Mouse (Mus musculus): Measurements from ENCODE around the gene Rpusd3. TPM values are rescaled to one million over a fixed set of nuclear protein-coding genes. Genes with fewer than 3 reads are reported as not detected.

The Rpusd3 gene
- polyA plus RNA-seq, 1 experiment = 27.6 TPM

- no peak for DNase-seq (ENCODE audit: low read depth)
- TF ChIP-seq POLR2A (IDR thresholded peaks at IDR 0.05; ENCODE audit: borderline replicate concordance, extremely low read depth, insufficient read depth, insufficient read length, poor library complexity, severe bottlenecking) = no peak
- no peak for TF ChIP-seq CTCF (IDR thresholded peaks at IDR 0.05; ENCODE audit: borderline replicate concordance, extremely low read depth, insufficient read depth, insufficient read length)
Observed at GRCm38 (mm10) chr6:113385160-113385714, 33.9 kb downstream of the Rpusd3 start.

GRCm38 (mm10) chr6:113384351-113384927, 34.7 kb downstream of the Rpusd3 start:
- peak; percentile 64 for DNase-seq (ENCODE audit: low read depth)
- TF ChIP-seq POLR2A (IDR thresholded peaks at IDR 0.05; ENCODE audit: borderline replicate concordance, extremely low read depth, insufficient read depth, insufficient read length, poor library complexity, severe bottlenecking) = no peak
- TF ChIP-seq CTCF (IDR thresholded peaks at IDR 0.05; ENCODE audit: borderline replicate concordance, extremely low read depth, insufficient read depth, insufficient read length) = no peak

DNA sequence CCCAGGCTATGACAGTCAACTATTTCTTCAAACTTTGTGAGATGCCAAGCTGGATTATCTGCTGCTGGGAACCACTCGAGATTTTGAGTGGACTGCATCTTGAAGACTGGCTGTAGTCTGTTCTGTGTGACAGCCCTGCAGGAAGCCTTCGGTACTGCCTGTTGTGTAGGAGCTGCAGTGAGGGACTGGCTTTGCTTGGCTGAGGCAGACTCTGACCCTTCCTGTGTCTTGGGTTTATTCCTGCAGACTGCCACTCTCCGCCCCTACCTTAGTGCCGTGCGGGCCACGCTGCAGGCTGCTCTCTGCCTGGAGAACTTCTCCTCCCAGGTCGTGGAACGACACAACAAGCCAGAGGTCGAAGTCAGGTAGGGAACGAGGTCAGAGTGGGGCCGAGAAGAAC, 38.7 kb downstream of the Rpusd3 start:
- TF ChIP-seq POLR2A (IDR thresholded peaks at IDR 0.05; ENCODE audit: borderline replicate concordance, extremely low read depth, insufficient read depth, insufficient read length, poor library complexity, severe bottlenecking) = no peak

GRCm38 (mm10) chr6:113379246-113379645, 39.9 kb downstream of the Rpusd3 start:
- DNase-seq (ENCODE audit: low read depth) = no peak
- no peak for TF ChIP-seq POLR2A (IDR thresholded peaks at IDR 0.05; ENCODE audit: borderline replicate concordance, extremely low read depth, insufficient read depth, insufficient read length, poor library complexity, severe bottlenecking)
- TF ChIP-seq CTCF (IDR thresholded peaks at IDR 0.05; ENCODE audit: borderline replicate concordance, extremely low read depth, insufficient read depth, insufficient read length) = no peak

More for the DNA sequence above, 38.7 kb downstream of the Rpusd3 start:
- DNase-seq (ENCODE audit: low read depth) = no peak

- peak; percentile 97 for DNase-seq (ENCODE audit: low read depth)
- TF ChIP-seq POLR2A (IDR thresholded peaks at IDR 0.05; ENCODE audit: borderline replicate concordance, extremely low read depth, insufficient read depth, insufficient read length, poor library complexity, severe bottlenecking) (peak; percentile 49; the same call in 1 of the 2 replicates), CTCF (IDR thresholded peaks at IDR 0.05; ENCODE audit: borderline replicate concordance, extremely low read depth, insufficient read depth, insufficient read length) (no peak)
Observed at GRCm38 (mm10) chr6:113377496-113378385, 41.4 kb downstream of the Rpusd3 start, which contains the start of the genes Tada3 and Arpc4. Gene Tada3, minus strand, starts transcription at chr6:113377883. Gene Arpc4, plus strand, starts transcription at chr6:113378115.

DNA sequence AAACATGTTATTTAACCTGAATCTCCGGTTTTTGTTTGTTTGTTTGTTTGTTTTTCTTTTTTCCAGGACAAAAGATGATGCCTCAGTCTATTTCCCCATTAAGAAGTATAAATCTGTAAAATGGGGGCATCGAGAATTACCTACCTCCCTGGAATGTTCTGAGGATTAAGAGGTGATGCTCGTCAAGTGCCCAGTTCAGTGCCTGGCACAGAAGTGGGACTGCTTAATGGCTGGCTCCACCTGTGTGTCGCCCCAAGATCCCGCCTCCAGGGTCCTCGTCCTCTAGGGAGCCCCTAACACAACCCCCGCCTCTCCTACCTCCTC, 42.0 kb downstream of the Rpusd3 start:
- TF ChIP-seq POLR2A (IDR thresholded peaks at IDR 0.05; ENCODE audit: borderline replicate concordance, extremely low read depth, insufficient read depth, insufficient read length, poor library complexity, severe bottlenecking) (no peak), CTCF (IDR thresholded peaks at IDR 0.05; ENCODE audit: borderline replicate concordance, extremely low read depth, insufficient read depth, insufficient read length) (no peak)
- no peak for DNase-seq (ENCODE audit: low read depth)

DNA sequence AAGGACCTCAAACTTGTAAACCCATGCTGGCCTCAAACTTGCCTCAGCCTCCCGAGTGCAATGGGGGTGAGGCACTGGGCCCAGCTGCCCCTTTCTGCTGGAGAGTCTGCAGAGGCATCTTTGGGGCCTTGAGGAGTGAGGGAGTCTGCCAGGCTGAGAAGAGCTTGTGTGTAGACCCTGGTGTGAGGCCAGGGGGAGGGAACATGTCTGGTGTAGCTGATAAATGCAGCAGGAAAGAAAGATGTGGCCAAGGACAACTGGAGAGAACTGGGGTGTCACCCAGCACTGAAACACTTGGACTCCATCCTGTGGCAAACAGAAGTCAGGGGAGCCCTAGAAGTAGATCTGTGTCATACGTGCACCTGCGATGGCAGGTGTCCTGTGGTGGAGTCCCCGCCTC, 45.6 kb downstream of the Rpusd3 start:
- no peak for DNase-seq (ENCODE audit: low read depth)
- TF ChIP-seq POLR2A (IDR thresholded peaks at IDR 0.05; ENCODE audit: borderline replicate concordance, extremely low read depth, insufficient read depth, insufficient read length, poor library complexity, severe bottlenecking) (no peak), CTCF (IDR thresholded peaks at IDR 0.05; ENCODE audit: borderline replicate concordance, extremely low read depth, insufficient read depth, insufficient read length) (no peak)

GRCm38 (mm10) chr6:113370194-113370929, 48.8 kb downstream of the Rpusd3 start:
- DNase-seq (ENCODE audit: low read depth) = no peak
- no peak for TF ChIP-seq POLR2A (IDR thresholded peaks at IDR 0.05; ENCODE audit: borderline replicate concordance, extremely low read depth, insufficient read depth, insufficient read length, poor library complexity, severe bottlenecking)
- no peak for TF ChIP-seq CTCF (IDR thresholded peaks at IDR 0.05; ENCODE audit: borderline replicate concordance, extremely low read depth, insufficient read depth, insufficient read length)

GRCm38 (mm10) chr6:113368577-113368976, 50.6 kb downstream of the Rpusd3 start:
- DNase-seq (ENCODE audit: low read depth) = no peak
- TF ChIP-seq POLR2A (IDR thresholded peaks at IDR 0.05; ENCODE audit: borderline replicate concordance, extremely low read depth, insufficient read depth, insufficient read length, poor library complexity, severe bottlenecking) (no peak), CTCF (IDR thresholded peaks at IDR 0.05; ENCODE audit: borderline replicate concordance, extremely low read depth, insufficient read depth, insufficient read length) (no peak)

- DNase-seq (ENCODE audit: low read depth) = no peak
- TF ChIP-seq POLR2A (IDR thresholded peaks at IDR 0.05; ENCODE audit: borderline replicate concordance, extremely low read depth, insufficient read depth, insufficient read length, poor library complexity, severe bottlenecking) = no peak
- TF ChIP-seq CTCF (IDR thresholded peaks at IDR 0.05; ENCODE audit: borderline replicate concordance, extremely low read depth, insufficient read depth, insufficient read length) = no peak
Observed at GRCm38 (mm10) chr6:113368124-113368523, 51.0 kb downstream of the Rpusd3 start.

- TF ChIP-seq CTCF (IDR thresholded peaks at IDR 0.05; ENCODE audit: borderline replicate concordance, extremely low read depth, insufficient read depth, insufficient read length) (no peak), POLR2A (IDR thresholded peaks at IDR 0.05; ENCODE audit: borderline replicate concordance, extremely low read depth, insufficient read depth, insufficient read length, poor library complexity, severe bottlenecking) (no peak)
- no peak for DNase-seq (ENCODE audit: low read depth)
Observed at GRCm38 (mm10) chr6:113367574-113367973, 51.6 kb downstream of the Rpusd3 start.
